Mouse (Mus musculus) intestine, postnatal 0 days (tissue): ENCODE data around the gene Slc35f6. TPM values are rescaled to one million over a fixed set of nuclear protein-coding genes. Genes with fewer than 3 reads are reported as not detected.
"Not testable (repeated sequence)": the region's sequence is repeated elsewhere in the genome, so short reads cannot be mapped to it uniquely, and the experiment has no call there.

Experiments used
- ATAC-seq: fragments of 200-750 bp; cut with Nextera tagmentation; 2 replicates; pipeline ENCODE4 v1.8.0; 2017; ENCODE audit warnings: mild to moderate bottlenecking, moderate TSS enrichment, moderate library complexity
- H3K27ac ChIP-seq: fragments of 300-500 bp; sonication (generic); 2 replicates; pipeline ENCODE4 v1.5.1; 2014; ENCODE audit warnings: mild to moderate bottlenecking, low read depth, low read length, moderate library complexity
- H3K27me3 ChIP-seq: fragments of 300-500 bp; sonication (generic); replicated peaks from 2 replicates; pipeline ENCODE4 v1.6.1; 2014; ENCODE audit warnings: low read length, mixed read lengths; ENCODE audit not compliant: control insufficient read depth, insufficient read depth
- H3K36me3 ChIP-seq: fragments of 300-500 bp; sonication (generic); 2 replicates; pipeline ENCODE4 v1.6.1; 2014; ENCODE audit warnings: mild to moderate bottlenecking, moderate library complexity; ENCODE audit not compliant: control insufficient read depth, insufficient read depth
- H3K4me1 ChIP-seq: fragments of 300-500 bp; sonication (generic); replicated peaks from 2 replicates; pipeline ENCODE4 v1.6.1; 2014; ENCODE audit warnings: antibody characterized with exemption, low read length, mixed read lengths; ENCODE audit not compliant: control insufficient read depth, insufficient read depth
- H3K4me2 ChIP-seq: fragments of 300-500 bp; sonication (generic); replicated peaks from 2 replicates; pipeline ENCODE4 v1.6.1; 2014; ENCODE audit warnings: low read depth, mild to moderate bottlenecking, moderate library complexity
- H3K4me3 ChIP-seq: fragments of 300-500 bp; sonication (generic); 2 replicates; pipeline ENCODE4 v1.5.1; 2014; ENCODE audit warnings: low read depth, low read length
- H3K9ac ChIP-seq: fragments of 300-500 bp; sonication (generic); 2 replicates; pipeline ENCODE4 v1.6.1; 2014; ENCODE audit warnings: mild to moderate bottlenecking, low read depth, low read length
- H3K9me3 ChIP-seq: fragments of 300-500 bp; sonication (generic); 2 replicates; pipeline ENCODE4 v1.6.1; 2016; ENCODE audit warnings: mixed run types; ENCODE audit not compliant: control insufficient read depth
- CTCF ChIP-seq: sonication (generic); IDR thresholded peaks from 2 replicates; pipeline ENCODE4 v1.5.1; 2016; ENCODE audit warnings: low read depth, mild to moderate bottlenecking, control low read depth, antibody characterized with exemption, moderate library complexity
- WGBS: fragments of 180-500 bp; shearing (Covaris S2); extraction: QIAGEN DNeasy Blood & Tissue Kit; methylation state at CpG from one replicate; pipeline ENCODE4 v1.1.7; 2014; 5-methylcytosine and 5-hydroxymethylcytosine counted together
- polyA plus RNA-seq: library from polyadenylated mRNA; unstranded; fragments of >200 nt; fragmentation: Nextera tagmentation; extraction: Ambion mirVana; gene quantifications from 2 replicates; pipeline ENCODE4 v1.2.1, GENCODE M21; 2015

The Slc35f6 gene
- polyA plus RNA-seq, 1 experiment from 2014 or later, result 71.6 TPM

GRCm38 (mm10) chr5:30669496-30669830 is 21.7 kb downstream of the Slc35f6 start:
- Histone ChIP-seq H3K27ac (no peak overlapping the region), H3K4me3 (no peak overlapping the region), H3K4me2 (no peak overlapping the region), H3K27me3 (no peaks in the 10 kb centered on the region), H3K9me3 (no peaks in the 10 kb centered on the region), H3K36me3 (peaks cover 19% of the 10 kb centered on the region; the same call in 1 of the 2 replicates), H3K4me1 (no peaks in the 10 kb centered on the region), H3K9ac (no peak overlapping the region)
- 69% methylated on average over 3 of the region's 3 CpGs for WGBS
- no peak for ATAC-seq
- no peak for TF ChIP-seq CTCF

- H3K4me2 ChIP-seq, result no peak overlapping the region
- H3K4me1 ChIP-seq, result no peaks in the 10 kb centered on the region
- H3K27me3 ChIP-seq, result no peaks in the 10 kb centered on the region
- H3K4me3 ChIP-seq, result no peak overlapping the region
- 86% methylated on average over 7 of the region's 7 CpGs for WGBS
- H3K27ac ChIP-seq, result no peak overlapping the region
- no peaks in the 10 kb centered on the region for H3K9me3 ChIP-seq
- no peak for ATAC-seq
- TF ChIP-seq CTCF, result no peak
- H3K9ac ChIP-seq, result no peak overlapping the region
- peaks cover 22% of the 10 kb centered on the region; the same call in 1 of the 2 replicates for H3K36me3 ChIP-seq
Measured at GRCm38 (mm10) chr5:30670091-30670490, 22.4 kb downstream of the Slc35f6 start.

GRCm38 (mm10) chr5:30674001-30674400 is 26.3 kb downstream of the Slc35f6 start:
- H3K27me3 ChIP-seq, result no peaks in the 10 kb centered on the region
- no peak overlapping the region for H3K4me2 ChIP-seq
- H3K4me1 ChIP-seq, result no peaks in the 10 kb centered on the region
- 52% methylated on average over 7 of the region's 7 CpGs for WGBS
- TF ChIP-seq CTCF, result no peak
- no peaks in the 10 kb centered on the region for H3K9me3 ChIP-seq
- no peak overlapping the region for H3K27ac ChIP-seq
- peaks cover 34% of the 10 kb centered on the region; the same call in 1 of the 2 replicates for H3K36me3 ChIP-seq
- ATAC-seq, result no peak
- H3K4me3 ChIP-seq, result no peak overlapping the region
- no peak overlapping the region for H3K9ac ChIP-seq

GRCm38 (mm10) chr5:30676800-30677199 is 29.1 kb downstream of the Slc35f6 start:
- no peak for TF ChIP-seq CTCF
- Histone ChIP-seq H3K27me3 (no peaks in the 10 kb centered on the region), H3K9ac (no peak overlapping the region), H3K4me1 (no peaks in the 10 kb centered on the region), H3K4me2 (no peak overlapping the region), H3K9me3 (no peaks in the 10 kb centered on the region), H3K36me3 (peaks cover 34% of the 10 kb centered on the region; the same call in 1 of the 2 replicates), H3K4me3 (no peak overlapping the region), H3K27ac (no peak overlapping the region)
- no peak for ATAC-seq
- WGBS, result 86% methylated on average over 7 of the region's 7 CpGs

- WGBS, result 97% methylated on average over 3 of the region's 3 CpGs
Measured at GRCm38 (mm10) chr5:30678069-30678468, 30.3 kb downstream of the Slc35f6 start.

GRCm38 (mm10) chr5:30678722-30679296 is 31.1 kb downstream of the Slc35f6 start:
- no peaks in the 10 kb centered on the region for H3K27me3 ChIP-seq
- H3K4me3 ChIP-seq, result no peak overlapping the region
- no peak for ATAC-seq
- 93% methylated on average over 4 of the region's 4 CpGs for WGBS
- H3K4me1 ChIP-seq, result no peaks in the 10 kb centered on the region
- no peaks in the 10 kb centered on the region for H3K9me3 ChIP-seq
- TF ChIP-seq CTCF, result no peak
- H3K27ac ChIP-seq, result no peak overlapping the region
- H3K36me3 ChIP-seq, result peaks cover 16% of the 10 kb centered on the region; the same call in 1 of the 2 replicates
- no peak overlapping the region for H3K4me2 ChIP-seq
- H3K9ac ChIP-seq, result no peak overlapping the region

More at GRCm38 (mm10) chr5:30678069-30678468, 30.3 kb downstream of the Slc35f6 start:
- not testable (repeated sequence) for H3K27me3 ChIP-seq, H3K9ac ChIP-seq, H3K27ac ChIP-seq, H3K4me3 ChIP-seq, H3K4me1 ChIP-seq, H3K9me3 ChIP-seq, H3K4me2 ChIP-seq, ATAC-seq
- peaks cover 22% of the 10 kb centered on the region; the same call in 1 of the 2 replicates for H3K36me3 ChIP-seq
